Comparison of ENCODE assay signal across 8 mouse cellular contexts in genomic region chr8:79208691-79209640, GRCm38 (mm10). TPM values are rescaled to one million over a fixed set of nuclear protein-coding genes. Genes with fewer than 3 reads are reported as not detected.
DNase-seq lines count a peak whose midpoint lies in the region; ATAC-seq and TF ChIP-seq lines count a peak whose summit lies in the region.

No protein-coding gene starts in this region.

- H3K4me1 ChIP-seq in intestine, embryonic 15.5 days (replicated peaks) = peaks cover 26% of the 10 kb centered on the region
- peaks cover 4% of the 10 kb centered on the region for H3K4me1 ChIP-seq in lung, adult 2 months (ENCODE audit: control insufficient read depth, insufficient read depth, low read length)
- peaks cover 10% of the 10 kb centered on the region for H3K4me1 ChIP-seq in small intestine, adult 2 months (ENCODE audit: control insufficient read depth, insufficient read depth, insufficient read length, low read length)

- H3K4me2 ChIP-seq in intestine, embryonic 15.5 days (replicated peaks) = peak overlapping the region; percentile 81

- ATAC-seq in intestine, embryonic 15.5 days = peak; percentile 69
- ATAC-seq in erythroid progenitor cell, adult 5-6 weeks (replicated peaks; ENCODE audit: low FRiP score, poor library complexity, severe bottlenecking) = no peak

- peak overlapping the region; percentile 6; the same call in 1 of the 2 replicates for H3K9ac ChIP-seq in intestine, embryonic 15.5 days

- H3K9me3 ChIP-seq in intestine, embryonic 15.5 days = no peaks in the 10 kb centered on the region

- 19% methylated on average over 15 of the region's 15 CpGs for WGBS in intestine, embryonic 15.5 days
- WGBS in lung, adult 2 months = 22% methylated on average over 15 of the region's 15 CpGs
- WGBS in small intestine, adult 2 months = 32% methylated on average over 15 of the region's 15 CpGs

- DNase-seq in Muller cell, postnatal 12 days (ENCODE audit: inconsistent ontology term) = peak; percentile 96
- DNase-seq in cerebellum, postnatal 25 days = peak; percentile 69 to 75
- DNase-seq in gonadal fat pad, adult 2 months (ENCODE audit: low read depth) = peak; percentile 63
- peak; percentile 10 for DNase-seq in lung, adult 2 months
- no peak for DNase-seq in thymus, postnatal 25 days

- no peak for TF ChIP-seq POLR2A in lung, adult 2 months (IDR thresholded peaks at IDR 0.05; ENCODE audit: borderline replicate concordance, extremely low read depth, low read depth, low read length)
- TF ChIP-seq POLR2A in small intestine, adult 2 months (IDR thresholded peaks at IDR 0.05; ENCODE audit: low read depth, low read length) = no peak

- no peaks in the 10 kb centered on the region for H3K27me3 ChIP-seq in intestine, embryonic 15.5 days (replicated peaks)
- no peaks in the 10 kb centered on the region for H3K27me3 ChIP-seq in small intestine, adult 2 months (ENCODE audit: control insufficient read depth, insufficient read depth, low read length)

- TF ChIP-seq CTCF in lung, adult 2 months (IDR thresholded peaks at IDR 0.05; ENCODE audit: insufficient read depth, low read length) = no peak
- no peak for TF ChIP-seq CTCF in small intestine, adult 2 months (IDR thresholded peaks at IDR 0.05; ENCODE audit: extremely low read depth, insufficient read length, insufficient replicate concordance, low read depth, low read length)

- H3K27ac ChIP-seq in intestine, embryonic 15.5 days = peak overlapping the region; percentile 76
- H3K27ac ChIP-seq in small intestine, adult 2 months (ENCODE audit: insufficient read depth, low read depth, low read length) = no peak overlapping the region; the same call in 1 of the 2 replicates

- H3K4me3 ChIP-seq in intestine, embryonic 15.5 days (replicated peaks) = no peak overlapping the region
- no peak overlapping the region for H3K4me3 ChIP-seq in lung, adult 2 months (replicated peaks; ENCODE audit: extremely low read depth, low read depth, low read length)
- 0 out of 2 replicates have a peak overlapping the region, but pooled peaks have one; percentile 7 for H3K4me3 ChIP-seq in small intestine, adult 2 months (ENCODE audit: low read depth, low read length)

- no peaks in the 10 kb centered on the region for H3K36me3 ChIP-seq in intestine, embryonic 15.5 days
- H3K36me3 ChIP-seq in small intestine, adult 2 months (ENCODE audit: control insufficient read depth, insufficient read depth, low read length) = no peaks in the 10 kb centered on the region

RNA-seq across cellular contexts. Expression of gene 1700011L22Rik, which starts 39.4 kb away (rescaled TPM):
- polyA plus RNA-seq in gonadal fat pad, adult 2 months (2012; rRNA removed) = 0.81 and 0.93 TPM in 2 replicates
- polyA plus RNA-seq in intestine, embryonic 15.5 days (2015; fragmentation: Nextera tagmentation; extraction: Ambion mirVana) = not detected in 2 replicates
- polyA plus RNA-seq in lung, adult 2 months (2012; rRNA removed) = not detected in 2 replicates
- polyA plus RNA-seq in small intestine, adult 2 months (2012; rRNA removed) = not detected in 2 replicates
- total RNA-seq in erythroid progenitor cell, adult 5-6 weeks (2015; ENCODE audit: low replicate concordance) = not detected in 2 replicates
- not detected in 2 replicates for total RNA-seq in erythroid progenitor cell, adult 5-6 weeks (2017; ENCODE audit: low replicate concordance)
